Mouse (Mus musculus): ENCODE results near the gene Alkbh2. TPM values are rescaled to one million over a fixed set of nuclear protein-coding genes. Genes with fewer than 3 reads are reported as not detected.

Gene Alkbh2
- polyA plus RNA-seq, 1 experiment = 17.9 TPM

- H3K4me3 ChIP-seq (ENCODE audit: low read depth, low read length) = no peak overlapping the region
- peaks cover 9% of the 10 kb centered on the region; the same call in 1 of the 2 replicates for H3K36me3 ChIP-seq (ENCODE audit: control insufficient read depth, insufficient read depth, low read length, poor library complexity, severe bottlenecking)
- no peaks in the 10 kb centered on the region for H3K4me1 ChIP-seq (ENCODE audit: control insufficient read depth, insufficient read depth, low read length)
- no peak for TF ChIP-seq EP300 (IDR thresholded peaks at IDR 0.05; ENCODE audit: insufficient read depth, low read depth, low read length)
- peak; percentile 66 for TF ChIP-seq CTCF (IDR thresholded peaks at IDR 0.05; ENCODE audit: low read depth, low read length)
- no peaks in the 10 kb centered on the region for H3K27me3 ChIP-seq (ENCODE audit: control insufficient read depth, insufficient read depth, low read length, poor library complexity, severe bottlenecking)
- H3K9ac ChIP-seq (ENCODE audit: low read depth, poor library complexity, severe bottlenecking) = no peak overlapping the region
- H3K9me3 ChIP-seq (replicated peaks; ENCODE audit: control insufficient read depth, insufficient read depth, low read length, poor library complexity, severe bottlenecking) = no peaks in the 10 kb centered on the region
- H3K27ac ChIP-seq (ENCODE audit: insufficient read depth, low read length) = no peak overlapping the region
Observed at GRCm38 (mm10) chr5:114113334-114113733, 14.7 kb downstream of the Alkbh2 start.

- Histone ChIP-seq H3K27me3 (ENCODE audit: control insufficient read depth, insufficient read depth, low read length, poor library complexity, severe bottlenecking) (no peaks in the 10 kb centered on the region), H3K36me3 (ENCODE audit: control insufficient read depth, insufficient read depth, low read length, poor library complexity, severe bottlenecking) (peaks cover 9% of the 10 kb centered on the region; the same call in 1 of the 2 replicates), H3K4me3 (ENCODE audit: low read depth, low read length) (no peak overlapping the region), H3K4me1 (ENCODE audit: control insufficient read depth, insufficient read depth, low read length) (no peaks in the 10 kb centered on the region), H3K9me3 (replicated peaks; ENCODE audit: control insufficient read depth, insufficient read depth, low read length, poor library complexity, severe bottlenecking) (no peaks in the 10 kb centered on the region), H3K27ac (ENCODE audit: insufficient read depth, low read length) (no peak overlapping the region), H3K9ac (ENCODE audit: low read depth, poor library complexity, severe bottlenecking) (no peak overlapping the region)
- TF ChIP-seq POLR2A (IDR thresholded peaks at IDR 0.05; ENCODE audit: insufficient read depth, low read length) = no peak
- TF ChIP-seq CTCF (IDR thresholded peaks at IDR 0.05; ENCODE audit: low read depth, low read length) = no peak
- no peak for TF ChIP-seq EP300 (IDR thresholded peaks at IDR 0.05; ENCODE audit: insufficient read depth, low read depth, low read length)
Observed at GRCm38 (mm10) chr5:114106391-114106935, 21.6 kb downstream of the Alkbh2 start.

- Histone ChIP-seq H3K9ac (ENCODE audit: low read depth, poor library complexity, severe bottlenecking) (no peak overlapping the region), H3K4me1 (ENCODE audit: control insufficient read depth, insufficient read depth, low read length) (peaks cover 2% of the 10 kb centered on the region), H3K9me3 (replicated peaks; ENCODE audit: control insufficient read depth, insufficient read depth, low read length, poor library complexity, severe bottlenecking) (no peaks in the 10 kb centered on the region), H3K27me3 (ENCODE audit: control insufficient read depth, insufficient read depth, low read length, poor library complexity, severe bottlenecking) (no peaks in the 10 kb centered on the region), H3K36me3 (ENCODE audit: control insufficient read depth, insufficient read depth, low read length, poor library complexity, severe bottlenecking) (no peaks in the 10 kb centered on the region), H3K27ac (ENCODE audit: insufficient read depth, low read length) (no peak overlapping the region), H3K4me3 (ENCODE audit: low read depth, low read length) (no peak overlapping the region)
- no peak for TF ChIP-seq POLR2A (IDR thresholded peaks at IDR 0.05; ENCODE audit: insufficient read depth, low read length)
- no peak for TF ChIP-seq CTCF (IDR thresholded peaks at IDR 0.05; ENCODE audit: low read depth, low read length)
- TF ChIP-seq EP300 (IDR thresholded peaks at IDR 0.05; ENCODE audit: insufficient read depth, low read depth, low read length) = no peak
Observed at GRCm38 (mm10) chr5:114102807-114103206, 25.2 kb downstream of the Alkbh2 start.

- Histone ChIP-seq H3K4me3 (ENCODE audit: low read depth, low read length) (no peak overlapping the region), H3K36me3 (ENCODE audit: control insufficient read depth, insufficient read depth, low read length, poor library complexity, severe bottlenecking) (no peaks in the 10 kb centered on the region), H3K9ac (ENCODE audit: low read depth, poor library complexity, severe bottlenecking) (no peak overlapping the region), H3K4me1 (ENCODE audit: control insufficient read depth, insufficient read depth, low read length) (peaks cover 2% of the 10 kb centered on the region), H3K27me3 (ENCODE audit: control insufficient read depth, insufficient read depth, low read length, poor library complexity, severe bottlenecking) (no peaks in the 10 kb centered on the region), H3K9me3 (replicated peaks; ENCODE audit: control insufficient read depth, insufficient read depth, low read length, poor library complexity, severe bottlenecking) (no peaks in the 10 kb centered on the region), H3K27ac (ENCODE audit: insufficient read depth, low read length) (no peak overlapping the region)
- TF ChIP-seq CTCF (IDR thresholded peaks at IDR 0.05; ENCODE audit: low read depth, low read length) = no peak
- no peak for TF ChIP-seq EP300 (IDR thresholded peaks at IDR 0.05; ENCODE audit: insufficient read depth, low read depth, low read length)
Observed at GRCm38 (mm10) chr5:114101873-114102272, 26.1 kb downstream of the Alkbh2 start.

GRCm38 (mm10) chr5:114100390-114101099, 27.5 kb downstream of the Alkbh2 start:
- TF ChIP-seq CTCF (IDR thresholded peaks at IDR 0.05; ENCODE audit: low read depth, low read length) (no peak), EP300 (IDR thresholded peaks at IDR 0.05; ENCODE audit: insufficient read depth, low read depth, low read length) (no peak), POLR2A (IDR thresholded peaks at IDR 0.05; ENCODE audit: insufficient read depth, low read length) (no peak)
- H3K4me1 ChIP-seq (ENCODE audit: control insufficient read depth, insufficient read depth, low read length) = peaks cover 2% of the 10 kb centered on the region
- no peaks in the 10 kb centered on the region for H3K27me3 ChIP-seq (ENCODE audit: control insufficient read depth, insufficient read depth, low read length, poor library complexity, severe bottlenecking)
- H3K36me3 ChIP-seq (ENCODE audit: control insufficient read depth, insufficient read depth, low read length, poor library complexity, severe bottlenecking) = no peaks in the 10 kb centered on the region
- H3K27ac ChIP-seq (ENCODE audit: insufficient read depth, low read length) = no peak overlapping the region
- H3K9me3 ChIP-seq (replicated peaks; ENCODE audit: control insufficient read depth, insufficient read depth, low read length, poor library complexity, severe bottlenecking) = no peaks in the 10 kb centered on the region
- peak overlapping the region; percentile 86 for H3K9ac ChIP-seq (ENCODE audit: low read depth, poor library complexity, severe bottlenecking)
- peak overlapping the region; percentile 82 for H3K4me3 ChIP-seq (ENCODE audit: low read depth, low read length)

GRCm38 (mm10) chr5:114099709-114100389, 28.2 kb downstream of the Alkbh2 start:
- TF ChIP-seq EP300 (IDR thresholded peaks at IDR 0.05; ENCODE audit: insufficient read depth, low read depth, low read length) (0 out of 2 replicates have a peak, but pooled peaks have one; percentile 39), CTCF (IDR thresholded peaks at IDR 0.05; ENCODE audit: low read depth, low read length) (no peak), POLR2A (IDR thresholded peaks at IDR 0.05; ENCODE audit: insufficient read depth, low read length) (no peak)
- no peaks in the 10 kb centered on the region for H3K36me3 ChIP-seq (ENCODE audit: control insufficient read depth, insufficient read depth, low read length, poor library complexity, severe bottlenecking)
- H3K27me3 ChIP-seq (ENCODE audit: control insufficient read depth, insufficient read depth, low read length, poor library complexity, severe bottlenecking) = no peaks in the 10 kb centered on the region
- H3K9ac ChIP-seq (ENCODE audit: low read depth, poor library complexity, severe bottlenecking) = peak overlapping the region; percentile 86
- H3K4me1 ChIP-seq (ENCODE audit: control insufficient read depth, insufficient read depth, low read length) = peaks cover 2% of the 10 kb centered on the region
- H3K9me3 ChIP-seq (replicated peaks; ENCODE audit: control insufficient read depth, insufficient read depth, low read length, poor library complexity, severe bottlenecking) = no peaks in the 10 kb centered on the region
- H3K27ac ChIP-seq (ENCODE audit: insufficient read depth, low read length) = no peak overlapping the region
- peak overlapping the region; percentile 82 for H3K4me3 ChIP-seq (ENCODE audit: low read depth, low read length)

Data from ES-Bruce4 (cell line).